Mouse (Mus musculus) ES-E14 (cell line): ENCODE measurements around the gene Ahdc1. TPM values are rescaled to one million over a fixed set of nuclear protein-coding genes. Genes with fewer than 3 reads are reported as not detected.
"Not testable (repeated sequence)": the region's sequence is repeated elsewhere in the genome, so short reads cannot be mapped to it uniquely, and the experiment has no call there.

Source experiments
- DNase-seq: peaks from one replicate; pipeline ENCODE4 v3.0.0-alpha.2; 2013; ENCODE audit warnings: low read depth, low spot score
- H3K27ac ChIP-seq: 2 replicates; pipeline ENCODE4 v1.5.1; 2012; ENCODE audit warnings: low read depth, mild to moderate bottlenecking, low read length, moderate library complexity, mixed read lengths; ENCODE audit not compliant: poor library complexity, insufficient read depth, severe bottlenecking
- H3K36me3 ChIP-seq: 2 replicates; pipeline ENCODE4 v1.6.1; 2012; ENCODE audit warnings: mild to moderate bottlenecking, low read length, moderate library complexity, mixed read lengths; ENCODE audit not compliant: control insufficient read depth, poor library complexity, insufficient read depth, severe bottlenecking
- H3K4me1 ChIP-seq, 2 experiments: fragments of 150-350 bp in 1 of 2; sonication (generic) in 1 of 2; 2 replicates each; pipeline ENCODE4 v1.6.1; 2012; ENCODE audit warnings: low read length in 2 of 2, mild to moderate bottlenecking in 1 of 2, mixed read lengths in 1 of 2; ENCODE audit not compliant: control insufficient read depth in 2 of 2, insufficient read depth in 2 of 2, poor library complexity in 1 of 2
- H3K4me3 ChIP-seq, 2 experiments: fragments of 150-350 bp in 1 of 2; sonication (generic) in 1 of 2; 2 replicates each; pipeline ENCODE4 v1.5.1; 2012; ENCODE audit warnings: low read length in 2 of 2, low read depth in 1 of 2, mild to moderate bottlenecking in 1 of 2, mixed read lengths in 1 of 2; ENCODE audit not compliant: insufficient read depth in 1 of 2, poor library complexity in 1 of 2, severe bottlenecking in 1 of 2
- H3K9ac ChIP-seq: 2 replicates; pipeline ENCODE4 v1.6.1; 2012; ENCODE audit warnings: low read depth, mild to moderate bottlenecking, low read length, mixed read lengths; ENCODE audit not compliant: poor library complexity, insufficient read depth, severe bottlenecking
- H3K9me3 ChIP-seq: fragments of 150-350 bp; sonication (generic); 2 replicates; pipeline ENCODE4 v1.6.1; 2012; ENCODE audit warnings: low read depth, mild to moderate bottlenecking, low read length; ENCODE audit not compliant: control insufficient read depth, insufficient read depth
- CHD2 ChIP-seq: IDR thresholded peaks from 2 replicates; pipeline ENCODE4 v1.6.1; 2014; ENCODE audit warnings: mild to moderate bottlenecking, low read depth, low read length, inconsistent platforms
- HCFC1 ChIP-seq: IDR thresholded peaks from 2 replicates; pipeline ENCODE4 v1.6.1; 2012; ENCODE audit warnings: low read length, inconsistent platforms, borderline replicate concordance; ENCODE audit not compliant: insufficient read depth
- MAFK ChIP-seq: IDR thresholded peaks from 2 replicates; pipeline ENCODE4 v1.6.1; 2014; ENCODE audit warnings: mild to moderate bottlenecking, low read depth, low read length, inconsistent platforms; ENCODE audit not compliant: insufficient read depth
- ZC3H11A ChIP-seq: IDR thresholded peaks from 2 replicates; pipeline ENCODE4 v1.6.1; 2012; ENCODE audit warnings: low read depth, mild to moderate bottlenecking, inconsistent platforms, low read length, borderline replicate concordance
- ZNF384 ChIP-seq: IDR thresholded peaks from 2 replicates; pipeline ENCODE4 v1.6.1; 2012; ENCODE audit warnings: low read depth, low read length, inconsistent platforms
- in situ Hi-C, 2 experiments: fragments of 600-800 bp; cut with MboI; formaldehyde crosslinking; loops; one replicate each; pipeline ENCODE4 v1.15.1; 2025; ENCODE audit warnings: low sequenced_read_pairs in 2 of 2, inconsistent platforms in 1 of 2; ENCODE audit not compliant: unreplicated experiment in 2 of 2
- total RNA-seq: library from RNA; depleted of rRNA; stranded (reverse); fragments of 300-350 nt; gene quantifications from 2 replicates; pipeline ENCODE4 v1.2.3, GENCODE M21; 2012

Ahdc1 gene
- total RNA-seq, 1 experiment = 61.8 TPM

DNA sequence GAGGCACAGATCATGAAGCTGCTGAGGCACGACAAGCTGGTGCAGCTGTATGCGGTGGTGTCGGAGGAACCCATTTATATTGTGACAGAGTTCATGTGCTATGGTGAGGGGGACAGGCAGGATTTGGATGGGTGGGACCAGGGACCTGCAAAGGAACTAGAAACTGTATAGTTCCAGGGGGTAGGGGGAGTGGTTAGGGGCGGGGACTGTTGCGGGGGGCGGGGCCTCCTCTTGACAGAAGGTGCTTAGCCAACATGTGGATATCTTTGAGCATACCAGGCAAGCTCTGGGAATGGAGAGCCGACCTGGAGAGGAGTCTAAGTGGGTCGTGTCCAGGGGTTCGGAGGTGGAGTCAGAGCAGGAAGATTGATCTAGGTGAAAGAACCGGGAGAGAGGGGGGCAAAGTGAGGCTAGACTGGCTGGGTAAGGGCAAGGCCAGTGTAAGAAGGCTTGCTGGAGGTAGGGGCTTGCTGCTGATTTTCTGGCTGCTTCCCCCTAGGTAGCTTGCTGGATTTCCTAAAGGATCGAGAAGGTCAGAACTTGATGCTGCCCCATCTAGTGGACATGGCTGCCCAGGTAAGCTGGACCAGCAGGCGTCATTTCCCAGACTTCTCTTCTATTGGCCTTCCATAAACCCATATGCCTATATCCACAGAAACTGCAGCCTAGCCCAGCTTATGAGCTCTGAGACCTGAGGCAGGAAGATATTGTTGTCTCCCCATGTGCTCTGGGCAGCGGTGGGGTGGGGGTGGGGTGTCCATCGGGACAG, 13.4 kb upstream of the Ahdc1 start:
- Histone ChIP-seq H3K9me3 (no peaks in the 10 kb centered on the region), H3K9ac (peak overlapping the region; percentile 49; the same call in 1 of the 2 replicates), H3K27ac (0 out of 2 replicates have a peak overlapping the region, but pooled peaks have one; percentile 6), H3K4me1 (peaks cover 8 to 35% of the 10 kb centered on the region in 2 experiments), H3K4me3 (peak overlapping the region in 1 of 2 experiments; percentile 41; a peak in 3 of 4 replicates), H3K36me3 (no peaks in the 10 kb centered on the region)
- TF ChIP-seq MAFK = no peak
- no peak for TF ChIP-seq HCFC1
- no peak for TF ChIP-seq CHD2
- in situ Hi-C loops = no loop called here
- DNase-seq = no peak

DNA sequence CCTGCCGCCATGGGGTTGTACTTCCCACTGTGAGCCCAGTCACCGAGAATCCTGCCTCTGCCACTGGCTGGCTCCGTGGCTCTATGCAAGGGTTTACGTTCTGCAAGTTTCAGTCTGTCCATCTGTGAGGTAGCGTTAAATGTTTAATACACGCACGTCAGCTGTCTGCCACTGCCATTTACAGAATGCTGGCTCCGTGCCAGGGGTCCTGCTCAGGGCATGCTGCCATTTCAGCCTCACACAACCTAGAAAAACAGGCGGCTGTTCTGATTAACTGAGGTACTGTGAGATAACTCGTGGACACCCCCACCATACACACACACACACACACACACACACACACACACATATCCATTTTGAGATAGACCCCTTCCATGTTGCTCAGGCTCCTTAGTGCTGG, 8.2 kb upstream of the Ahdc1 start:
- H3K4me3 ChIP-seq = no peak overlapping the region
- in situ Hi-C loops = loop anchor here (10.0 to 25.0 kb wide), 3 partner anchors 48 to 302 kb away; partner anchors contain the start of gene Tmem222 (in 1 of the 2)
- no peak overlapping the region for H3K27ac ChIP-seq
- no peak for DNase-seq
- TF ChIP-seq CHD2 (no peak), HCFC1 (no peak), MAFK (no peak), ZC3H11A (no peak), ZNF384 (no peak)
- H3K9me3 ChIP-seq = no peaks in the 10 kb centered on the region
- H3K36me3 ChIP-seq = no peaks in the 10 kb centered on the region
- peaks cover 0 to 22% of the 10 kb centered on the region in 2 experiments; a peak in 2 of 4 replicates for H3K4me1 ChIP-seq
- no peak overlapping the region for H3K9ac ChIP-seq

DNA sequence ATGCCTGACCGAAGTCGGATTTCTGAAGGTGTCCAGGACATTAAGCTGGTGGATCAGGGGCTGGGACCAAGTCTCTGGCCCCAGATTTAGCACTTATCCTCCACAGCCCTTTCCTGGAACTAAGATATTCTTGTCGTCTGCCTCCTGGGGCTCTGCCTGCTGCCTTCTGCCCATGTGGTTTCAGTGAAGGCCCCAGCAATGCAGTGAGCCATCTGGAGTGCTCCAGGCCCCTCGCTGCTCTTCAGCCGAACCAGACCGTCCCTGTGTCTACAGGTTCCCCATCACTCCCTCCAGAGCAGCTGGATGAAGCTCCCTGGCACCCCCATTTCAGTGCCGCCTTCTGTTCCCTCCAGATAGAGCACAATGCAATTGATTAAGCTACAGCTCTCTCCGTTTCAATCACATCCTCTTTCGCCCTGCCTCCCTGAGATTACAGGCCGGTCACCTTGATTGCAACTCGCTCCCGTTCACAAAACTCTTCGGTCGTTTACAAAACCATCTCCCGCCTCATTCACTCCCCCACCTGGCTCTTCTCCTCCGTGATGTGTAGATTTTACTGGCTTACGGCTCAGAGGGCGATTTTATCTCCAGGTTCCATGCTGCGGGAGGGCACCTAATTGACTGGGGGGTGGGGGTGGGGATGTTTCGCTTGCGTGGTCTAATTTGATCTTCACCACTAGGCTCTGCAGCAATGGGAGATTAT, 7.6 kb upstream of the Ahdc1 start:
- TF ChIP-seq MAFK (no peak), CHD2 (no peak), HCFC1 (no peak), ZNF384 (no peak)
- DNase-seq = no peak
- Histone ChIP-seq H3K36me3 (no peaks in the 10 kb centered on the region), H3K4me3 (peak overlapping the region; percentile 2 to 5; a peak in 1 of 4 replicates), H3K27ac (peak overlapping the region; percentile 33; the same call in 1 of the 2 replicates), H3K4me1 (peaks cover 0 to 22% of the 10 kb centered on the region in 2 experiments; a peak in 2 of 4 replicates), H3K9ac (peak overlapping the region; percentile 56; the same call in 1 of the 2 replicates), H3K9me3 (no peaks in the 10 kb centered on the region)
- in situ Hi-C loops = loop anchor here (10.0 to 25.0 kb wide), 3 partner anchors 49 to 301 kb away; partner anchors contain the start of gene Tmem222 (in 1 of the 2)

DNA sequence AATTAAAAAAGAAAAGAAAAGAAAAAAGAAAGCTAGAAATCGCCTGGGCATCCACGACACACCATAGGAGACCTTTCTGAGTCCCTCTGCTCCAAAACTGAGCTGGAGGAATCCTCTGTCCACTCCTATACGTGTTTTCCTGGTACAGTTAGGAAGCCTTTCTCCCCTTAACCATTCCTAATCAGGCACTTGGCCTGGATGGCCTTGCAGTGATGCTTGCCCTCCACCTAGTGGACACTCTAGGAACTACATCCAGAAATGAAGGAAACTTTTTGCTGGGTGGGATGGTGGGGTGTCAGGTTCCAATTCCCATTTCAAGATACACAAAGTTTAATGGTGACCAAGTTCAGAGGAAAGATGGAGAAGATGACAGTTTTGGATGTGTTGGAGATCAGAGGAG, 5.8 kb upstream of the Ahdc1 start:
- peak; percentile 88 for DNase-seq
- no peak for TF ChIP-seq CHD2
- 0 out of 2 replicates have a peak, but pooled peaks have one; percentile 46 for TF ChIP-seq ZNF384
- peak; percentile 100 for TF ChIP-seq ZC3H11A
- TF ChIP-seq MAFK = no peak
- no peak for TF ChIP-seq HCFC1
- no peaks in the 10 kb centered on the region for H3K36me3 ChIP-seq
- H3K27ac ChIP-seq = no peak overlapping the region
- H3K9ac ChIP-seq = no peak overlapping the region
- H3K4me3 ChIP-seq = no peak overlapping the region
- in situ Hi-C loops = loop anchor here (10.0 to 25.0 kb wide), 3 partner anchors 50 to 300 kb away; partner anchors contain the start of gene Tmem222 (in 1 of the 2)
- H3K9me3 ChIP-seq = no peaks in the 10 kb centered on the region
- peaks cover 0 to 27% of the 10 kb centered on the region in 2 experiments; a peak in 2 of 4 replicates for H3K4me1 ChIP-seq

DNA sequence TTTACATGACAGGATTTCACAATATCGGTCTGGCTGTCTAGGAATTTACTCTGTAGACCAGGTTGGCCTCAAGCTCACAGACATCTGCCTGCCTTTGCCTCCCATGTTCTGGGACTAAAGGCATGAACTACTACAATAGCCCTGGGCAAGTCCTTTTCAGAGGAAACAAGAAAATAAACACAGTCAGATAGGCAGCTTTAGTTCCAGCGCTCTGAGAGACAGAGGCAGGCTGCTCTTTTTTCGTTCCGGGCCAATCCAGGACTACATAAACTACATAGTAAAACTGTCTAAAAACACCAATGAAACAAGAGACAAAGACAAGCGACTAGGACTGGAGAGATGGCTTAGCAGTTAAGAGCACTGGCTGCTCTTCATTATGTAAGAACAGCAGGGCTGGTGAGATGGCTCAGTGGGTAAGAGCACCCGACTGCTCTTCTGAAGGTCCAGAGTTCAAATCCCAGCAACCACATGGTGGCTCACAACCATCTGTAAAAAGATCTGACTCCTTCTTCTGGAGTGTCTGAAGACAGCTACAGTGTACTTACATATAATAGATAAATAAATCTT, 5.1 kb upstream of the Ahdc1 start:
- not testable (repeated sequence) for H3K4me3 ChIP-seq, H3K27ac ChIP-seq, DNase-seq, H3K9me3 ChIP-seq, H3K9ac ChIP-seq, H3K36me3 ChIP-seq
- H3K4me1 ChIP-seq = peaks cover 0 to 27% of the 10 kb centered on the region in 2 experiments; a peak in 2 of 4 replicates
- in situ Hi-C loops = loop anchor here (10.0 to 25.0 kb wide), 3 partner anchors 51 to 299 kb away; partner anchors contain the start of gene Tmem222 (in 1 of the 2)
